Mouse (Mus musculus): ENCODE results near the gene Bcan. TPM values are rescaled to one million over a fixed set of nuclear protein-coding genes. Genes with fewer than 3 reads are reported as not detected.
A peak's percentile ranks its signal among the peaks of the same experiment; 100 is the strongest.

The Bcan gene
- polyA plus RNA-seq, 1 experiment from 2014 or later: 0.08 TPM

GRCm38 (mm10) chr3:87973593-87974380, 26.2 kb downstream of the Bcan start:
- Histone ChIP-seq H3K27ac (replicated peaks) (peak overlapping the region; percentile 40), H3K27me3 (ENCODE audit: control insufficient read depth, insufficient read depth, low read length) (no peaks in the 10 kb centered on the region), H3K4me1 (replicated peaks; ENCODE audit: control insufficient read depth, insufficient read depth) (no peaks in the 10 kb centered on the region), H3K4me3 (ENCODE audit: low read depth, low read length) (peak overlapping the region; percentile 50; the same call in 1 of the 2 replicates), H3K9me3 (ENCODE audit: control insufficient read depth, low read length) (no peaks in the 10 kb centered on the region), H3K36me3 (ENCODE audit: control insufficient read depth, insufficient read depth, low read length) (no peaks in the 10 kb centered on the region; the same call in 1 of the 2 replicates), H3K9ac (ENCODE audit: low read length) (peak overlapping the region; percentile 48), H3K4me2 (replicated peaks; ENCODE audit: low read depth) (peak overlapping the region; percentile 76)
- TF ChIP-seq CTCF (IDR thresholded peaks at IDR 0.05; ENCODE audit: low read depth) (no peak), EP300 (optimal IDR thresholded peaks at IDR 0.05) (no peak)
- ATAC-seq (ENCODE audit: low FRiP score, low TSS enrichment) (no peak), DNase-seq (ENCODE audit: low spot score) (no peak)
- 54% methylated on average over 14 of the region's 14 CpGs for WGBS

DNA sequence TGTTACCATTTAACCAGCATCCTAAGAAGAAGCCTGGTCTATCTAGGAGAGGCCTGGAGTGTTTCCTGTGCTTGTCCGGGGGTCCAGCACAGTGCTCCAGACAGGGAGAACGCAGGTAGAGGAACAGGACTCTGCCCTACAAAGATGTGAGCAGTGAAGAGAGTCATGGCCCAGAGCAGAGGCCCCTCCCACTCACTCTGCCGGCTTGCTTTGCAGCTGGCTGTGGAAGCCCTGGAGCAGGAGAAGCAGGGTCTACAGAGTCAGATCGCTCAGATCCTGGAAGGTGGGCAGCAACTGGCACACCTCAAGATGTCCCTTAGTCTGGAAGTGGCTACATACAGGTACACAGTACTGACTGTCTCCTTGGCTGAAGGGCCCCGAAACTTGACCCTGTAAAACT, 27.3 kb downstream of the Bcan start:
- H3K27ac ChIP-seq (replicated peaks): no peak overlapping the region
- DNase-seq (ENCODE audit: low spot score) (no peak), ATAC-seq (ENCODE audit: low FRiP score, low TSS enrichment) (no peak)
- no peaks in the 10 kb centered on the region for H3K9me3 ChIP-seq (ENCODE audit: control insufficient read depth, low read length)
- no peaks in the 10 kb centered on the region; the same call in 1 of the 2 replicates for H3K36me3 ChIP-seq (ENCODE audit: control insufficient read depth, insufficient read depth, low read length)
- H3K4me1 ChIP-seq (replicated peaks; ENCODE audit: control insufficient read depth, insufficient read depth): no peaks in the 10 kb centered on the region
- WGBS: 35% methylated on average over 5 of the region's 5 CpGs
- H3K27me3 ChIP-seq (ENCODE audit: control insufficient read depth, insufficient read depth, low read length): no peaks in the 10 kb centered on the region
- peak overlapping the region; percentile 50 for H3K4me3 ChIP-seq (ENCODE audit: low read depth, low read length)
- TF ChIP-seq CTCF (IDR thresholded peaks at IDR 0.05; ENCODE audit: low read depth): no peak
- TF ChIP-seq EP300 (optimal IDR thresholded peaks at IDR 0.05): no peak
- H3K4me2 ChIP-seq (replicated peaks; ENCODE audit: low read depth): peak overlapping the region; percentile 76
- peak overlapping the region; percentile 48 for H3K9ac ChIP-seq (ENCODE audit: low read length)

- 29% methylated on average over 8 of the region's 8 CpGs for WGBS
- DNase-seq (ENCODE audit: low spot score): no peak
- ATAC-seq (ENCODE audit: low FRiP score, low TSS enrichment): no peak
These were observed 27.8 kb downstream of the Bcan start for GRCm38 (mm10) chr3:87972203-87972664.

GRCm38 (mm10) chr3:87971489-87972202, 28.4 kb downstream of the Bcan start:
- Histone ChIP-seq H3K4me1 (replicated peaks; ENCODE audit: control insufficient read depth, insufficient read depth) (no peaks in the 10 kb centered on the region), H3K27ac (replicated peaks) (peak overlapping the region; percentile 35; the same call in 1 of the 2 replicates), H3K27me3 (ENCODE audit: control insufficient read depth, insufficient read depth, low read length) (no peaks in the 10 kb centered on the region), H3K36me3 (ENCODE audit: control insufficient read depth, insufficient read depth, low read length) (no peaks in the 10 kb centered on the region), H3K9me3 (ENCODE audit: control insufficient read depth, low read length) (no peaks in the 10 kb centered on the region), H3K9ac (ENCODE audit: low read length) (peak overlapping the region; percentile 63), H3K4me3 (ENCODE audit: low read depth, low read length) (peak overlapping the region; percentile 50), H3K4me2 (replicated peaks; ENCODE audit: low read depth) (peak overlapping the region; percentile 76)
- DNase-seq (ENCODE audit: low spot score) (no peak), ATAC-seq (ENCODE audit: low FRiP score, low TSS enrichment) (peak; percentile 33; the same call in 1 of the 2 replicates)
- TF ChIP-seq EP300 (optimal IDR thresholded peaks at IDR 0.05): no peak
- no peak for TF ChIP-seq CTCF (IDR thresholded peaks at IDR 0.05; ENCODE audit: low read depth)
- WGBS: under 1% methylated on average over 50 of the region's 60 CpGs

More at GRCm38 (mm10) chr3:87972203-87972664, 27.8 kb downstream of the Bcan start:
- Histone ChIP-seq H3K9ac (ENCODE audit: low read length) (peak overlapping the region; percentile 63; the same call in 1 of the 2 replicates), H3K36me3 (ENCODE audit: control insufficient read depth, insufficient read depth, low read length) (no peaks in the 10 kb centered on the region; the same call in 1 of the 2 replicates), H3K27ac (replicated peaks) (no peak overlapping the region), H3K4me1 (replicated peaks; ENCODE audit: control insufficient read depth, insufficient read depth) (no peaks in the 10 kb centered on the region), H3K4me2 (replicated peaks; ENCODE audit: low read depth) (peak overlapping the region; percentile 76), H3K27me3 (ENCODE audit: control insufficient read depth, insufficient read depth, low read length) (no peaks in the 10 kb centered on the region), H3K9me3 (ENCODE audit: control insufficient read depth, low read length) (no peaks in the 10 kb centered on the region), H3K4me3 (ENCODE audit: low read depth, low read length) (peak overlapping the region; percentile 50)
- TF ChIP-seq EP300 (optimal IDR thresholded peaks at IDR 0.05) (no peak), CTCF (IDR thresholded peaks at IDR 0.05; ENCODE audit: low read depth) (no peak)

DNA sequence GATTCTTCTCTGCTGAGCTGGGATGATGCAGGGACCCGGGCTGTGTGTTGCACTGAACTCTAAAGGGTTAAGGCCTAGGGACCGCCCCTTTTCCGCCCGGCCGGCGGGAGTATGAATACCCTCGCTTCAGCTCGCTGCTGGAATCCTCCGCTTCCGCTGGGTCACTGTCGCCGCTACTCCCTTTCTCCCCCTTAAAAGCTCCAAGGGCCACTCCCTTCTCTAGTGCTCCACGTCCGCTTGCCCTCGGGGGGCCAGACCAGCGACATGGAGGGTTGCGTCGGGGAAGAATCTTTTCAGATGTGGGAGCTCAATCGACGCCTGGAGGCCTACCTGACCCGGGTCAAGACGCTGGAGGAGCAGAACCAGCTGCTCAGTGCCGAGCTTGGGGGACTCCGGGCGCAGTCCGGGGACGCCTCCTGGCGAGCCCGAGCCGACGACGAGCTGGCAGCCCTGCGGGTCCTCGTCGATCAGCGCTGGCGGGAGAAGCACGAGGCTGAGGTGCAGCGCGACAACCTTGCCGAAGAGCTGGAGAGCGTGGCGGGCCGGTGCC, 29.0 kb downstream of the Bcan start, which contains the start of gene Nes:
Nes (plus strand) TSS at position 140 of the 550 bp plus-strand sequence.
- TF ChIP-seq EP300 (optimal IDR thresholded peaks at IDR 0.05): no peak
- TF ChIP-seq CTCF (IDR thresholded peaks at IDR 0.05; ENCODE audit: low read depth): no peak
- Histone ChIP-seq H3K36me3 (ENCODE audit: control insufficient read depth, insufficient read depth, low read length) (no peaks in the 10 kb centered on the region), H3K4me3 (ENCODE audit: low read depth, low read length) (peak within 1 kb of the TSS; percentile 50), H3K27me3 (ENCODE audit: control insufficient read depth, insufficient read depth, low read length) (no peaks in the 10 kb centered on the region), H3K4me2 (replicated peaks; ENCODE audit: low read depth) (peak within 1 kb of the TSS; percentile 76), H3K9me3 (ENCODE audit: control insufficient read depth, low read length) (no peaks in the 10 kb centered on the region), H3K27ac (replicated peaks) (peak within 1 kb of the TSS; percentile 69; the same call in 1 of the 2 replicates), H3K4me1 (replicated peaks; ENCODE audit: control insufficient read depth, insufficient read depth) (no peaks in the 10 kb centered on the region), H3K9ac (ENCODE audit: low read length) (peak within 1 kb of the TSS; percentile 63)
- WGBS: under 1% methylated on average over 44 of the region's 44 CpGs
- ATAC-seq (ENCODE audit: low FRiP score, low TSS enrichment): peak; percentile 64; the same call in 1 of the 2 replicates
- DNase-seq (ENCODE audit: low spot score): peak; percentile 54
